Mouse (Mus musculus): ENCODE results near the gene Trf. TPM values are rescaled to one million over a fixed set of nuclear protein-coding genes. Genes with fewer than 3 reads are reported as not detected.

Gene Trf
- polyA plus RNA-seq, 1 experiment from 2014 or later = 12.9 TPM

- Histone ChIP-seq H3K4me3 (replicated peaks) (no peak overlapping the region), H3K27ac (no peak overlapping the region), H3K4me2 (no peak overlapping the region), H3K27me3 (no peaks in the 10 kb centered on the region), H3K9ac (no peak overlapping the region), H3K9me3 (no peaks in the 10 kb centered on the region), H3K4me1 (peaks cover 4% of the 10 kb centered on the region), H3K36me3 (replicated peaks) (no peaks in the 10 kb centered on the region)
- no peak for ATAC-seq (ENCODE audit: low FRiP score)
- 64% methylated on average over 7 of the region's 7 CpGs for WGBS
These were observed 4.4 kb upstream of the Trf start for GRCm38 (mm10) chr9:103234565-103235165.

DNA sequence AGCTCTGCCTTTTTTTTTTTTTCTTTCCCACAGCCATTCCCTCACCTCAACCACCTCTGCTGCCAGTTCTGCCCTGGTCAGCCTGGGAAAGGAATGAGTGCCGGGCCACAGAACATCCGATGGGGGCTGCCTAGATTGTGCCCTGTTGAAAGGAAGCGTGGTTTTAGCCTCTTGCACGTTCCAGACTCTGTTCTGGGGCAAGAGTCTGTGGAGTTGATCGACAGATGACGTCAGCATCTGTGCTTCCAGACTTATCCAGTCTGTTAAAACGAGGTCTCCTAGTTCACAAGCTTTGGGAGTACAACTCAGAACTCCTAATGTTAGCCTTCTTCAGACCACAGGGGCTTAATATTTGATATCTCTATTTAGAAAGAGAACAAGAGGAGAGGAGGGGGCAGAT, 3.8 kb upstream of the Trf start:
- H3K27ac ChIP-seq = no peak overlapping the region
- H3K4me3 ChIP-seq (replicated peaks) = no peak overlapping the region
- H3K9ac ChIP-seq = no peak overlapping the region
- peaks cover 4% of the 10 kb centered on the region for H3K4me1 ChIP-seq
- H3K4me2 ChIP-seq = no peak overlapping the region
- no peaks in the 10 kb centered on the region for H3K27me3 ChIP-seq
- H3K9me3 ChIP-seq = no peaks in the 10 kb centered on the region
- ATAC-seq (ENCODE audit: low FRiP score) = no peak
- H3K36me3 ChIP-seq (replicated peaks) = no peaks in the 10 kb centered on the region
- WGBS = 82% methylated on average over 7 of the region's 7 CpGs

DNA sequence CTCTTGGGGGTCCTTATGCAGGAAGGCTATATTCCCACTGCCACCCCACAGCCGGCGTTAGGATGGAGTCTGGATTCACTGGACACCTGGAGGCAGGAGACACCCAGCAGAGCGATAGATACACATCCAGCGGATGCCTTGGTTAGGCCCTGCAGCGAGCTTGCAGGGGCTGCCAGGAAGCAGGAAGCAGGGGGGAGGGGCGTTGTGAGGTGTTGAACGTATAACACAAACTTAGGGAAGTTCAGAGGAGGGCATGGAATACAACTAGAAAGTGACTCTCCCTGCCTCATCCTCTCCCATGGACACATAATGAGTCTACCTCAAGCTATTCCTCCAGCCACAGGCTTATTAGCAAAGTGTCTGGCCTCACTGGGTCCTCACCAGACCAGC, 2.8 kb upstream of the Trf start:
- no peaks in the 10 kb centered on the region for H3K27me3 ChIP-seq
- no peaks in the 10 kb centered on the region for H3K36me3 ChIP-seq (replicated peaks)
- no peak overlapping the region for H3K9ac ChIP-seq
- no peaks in the 10 kb centered on the region for H3K9me3 ChIP-seq
- WGBS = 68% methylated on average over 7 of the region's 7 CpGs
- H3K4me1 ChIP-seq = peaks cover 4% of the 10 kb centered on the region
- no peak overlapping the region for H3K27ac ChIP-seq
- ATAC-seq (ENCODE audit: low FRiP score) = no peak
- no peak overlapping the region for H3K4me3 ChIP-seq (replicated peaks)
- H3K4me2 ChIP-seq = no peak overlapping the region

DNA sequence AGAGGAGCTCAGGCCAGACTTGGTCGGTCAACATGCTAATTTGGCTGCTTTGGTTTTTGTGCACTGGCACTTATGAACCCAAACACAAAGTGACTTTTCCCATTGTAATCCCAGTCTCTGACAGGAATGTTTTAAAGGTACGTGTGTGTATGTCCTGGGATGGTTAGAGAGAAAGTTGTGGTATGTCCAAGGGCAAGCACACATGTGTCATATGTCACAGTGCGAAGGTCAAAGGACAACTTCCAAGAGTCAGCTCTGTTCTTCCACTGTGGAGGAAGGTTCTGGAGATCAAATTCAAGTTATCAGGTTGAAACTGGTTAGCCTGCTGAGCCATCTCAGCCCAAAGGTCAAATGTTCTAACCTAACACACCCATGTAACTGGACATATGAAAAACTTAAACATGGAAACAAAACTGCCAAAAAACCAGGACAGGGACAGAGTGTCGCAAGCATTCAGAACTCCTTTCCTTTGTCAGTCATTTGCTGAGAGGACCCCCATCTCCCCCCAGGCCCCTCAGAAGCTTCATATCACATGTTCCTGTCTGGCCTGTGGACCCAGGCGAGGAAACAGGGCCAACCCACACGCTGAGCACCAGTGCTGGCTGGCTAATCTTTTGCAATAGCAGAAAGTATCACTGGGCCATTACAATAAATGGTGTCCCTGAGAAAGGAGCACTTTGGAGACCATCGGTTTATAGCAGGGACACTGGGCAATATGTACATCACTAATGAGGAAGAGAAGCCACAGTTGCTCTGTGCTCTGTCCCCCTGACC, 2.2 kb upstream of the Trf start:
- H3K27ac ChIP-seq = no peak overlapping the region
- peaks cover 4% of the 10 kb centered on the region for H3K4me1 ChIP-seq
- H3K9me3 ChIP-seq = no peaks in the 10 kb centered on the region
- 87% methylated on average over 7 of the region's 7 CpGs for WGBS
- no peak overlapping the region for H3K4me2 ChIP-seq
- H3K9ac ChIP-seq = no peak overlapping the region
- ATAC-seq (ENCODE audit: low FRiP score) = no peak
- no peaks in the 10 kb centered on the region for H3K27me3 ChIP-seq
- H3K36me3 ChIP-seq (replicated peaks) = no peaks in the 10 kb centered on the region
- no peak overlapping the region for H3K4me3 ChIP-seq (replicated peaks)

DNA sequence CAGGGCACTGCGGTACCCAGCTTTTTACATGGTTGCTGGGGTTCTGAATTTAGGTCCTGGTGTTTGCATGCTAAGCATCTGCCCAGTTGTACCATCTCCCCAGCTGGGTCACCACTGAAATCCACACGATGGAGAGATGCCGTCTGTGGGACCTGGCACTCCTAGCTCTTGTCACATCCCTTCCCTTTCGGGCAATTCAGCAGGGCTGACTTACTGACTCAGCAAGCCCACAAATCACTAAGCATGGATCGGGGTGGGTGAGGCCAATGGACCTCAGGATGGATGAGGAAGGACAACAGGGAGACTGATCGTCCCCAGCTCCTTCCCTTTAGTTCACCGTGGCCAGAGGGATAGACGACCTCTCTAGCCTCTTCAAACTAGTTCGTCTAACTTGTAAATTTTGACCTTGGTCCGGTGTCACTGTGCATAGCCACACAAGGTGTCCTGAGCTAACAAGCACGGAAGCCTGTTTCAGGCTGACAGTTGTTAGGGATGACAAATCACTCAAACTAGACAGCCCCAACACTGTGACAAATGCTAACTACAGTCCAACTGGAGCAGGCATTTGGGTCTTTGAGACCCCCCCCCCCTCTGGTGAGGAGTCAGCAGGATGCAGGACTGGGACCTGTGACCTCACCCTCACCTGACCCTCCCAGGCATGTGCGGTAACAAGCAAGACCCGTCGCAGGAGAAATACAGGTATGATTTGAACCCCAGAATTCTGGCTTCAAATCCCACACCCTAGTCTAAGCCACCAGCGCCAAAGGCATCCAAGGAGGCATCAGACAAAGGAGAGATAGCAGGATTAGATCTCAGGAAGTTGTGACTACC, 992 bp downstream of the Trf start:
- Histone ChIP-seq H3K9ac (no peak overlapping the region), H3K4me1 (peaks cover 4% of the 10 kb centered on the region), H3K36me3 (replicated peaks) (no peaks in the 10 kb centered on the region), H3K4me2 (no peak overlapping the region), H3K4me3 (replicated peaks) (no peak overlapping the region), H3K9me3 (no peaks in the 10 kb centered on the region), H3K27ac (no peak overlapping the region), H3K27me3 (no peaks in the 10 kb centered on the region)
- ATAC-seq (ENCODE audit: low FRiP score) = no peak
- 89% methylated on average over 15 of the region's 15 CpGs for WGBS

GRCm38 (mm10) chr9:103228370-103229003, 1.8 kb downstream of the Trf start:
- Histone ChIP-seq H3K27ac (no peak overlapping the region), H3K4me1 (peaks cover 4% of the 10 kb centered on the region), H3K4me3 (replicated peaks) (no peak overlapping the region), H3K27me3 (no peaks in the 10 kb centered on the region), H3K36me3 (replicated peaks) (no peaks in the 10 kb centered on the region), H3K9me3 (no peaks in the 10 kb centered on the region), H3K9ac (no peak overlapping the region), H3K4me2 (no peak overlapping the region)
- ATAC-seq (ENCODE audit: low FRiP score) = no peak
- 86% methylated on average over 13 of the region's 13 CpGs for WGBS

DNA sequence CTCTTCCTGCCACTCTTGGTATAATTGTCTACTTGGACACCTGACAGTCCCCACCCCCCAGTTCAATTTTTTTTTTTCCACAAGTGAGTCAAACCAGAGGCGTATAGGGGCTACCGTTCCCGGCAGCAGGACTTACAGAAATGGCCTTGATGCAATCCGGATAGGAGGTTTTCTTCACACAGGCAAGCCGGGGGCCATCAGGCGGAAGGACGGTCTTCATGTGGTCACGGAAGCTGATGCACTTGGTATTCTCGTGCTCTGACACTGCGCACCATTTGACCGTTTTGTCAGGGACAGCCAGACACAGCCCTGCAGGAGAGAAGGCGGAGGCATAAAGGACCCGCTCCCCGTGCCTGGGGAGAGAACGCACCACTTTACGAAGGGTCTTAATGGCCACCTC, 2.5 kb downstream of the Trf start:
- Histone ChIP-seq H3K9me3 (no peaks in the 10 kb centered on the region), H3K9ac (no peak overlapping the region)

GRCm38 (mm10) chr9:103226806-103227205, 3.4 kb downstream of the Trf start:
- Histone ChIP-seq H3K4me3 (replicated peaks) (no peak overlapping the region), H3K9ac (no peak overlapping the region), H3K4me2 (no peak overlapping the region), H3K4me1 (peaks cover 4% of the 10 kb centered on the region), H3K9me3 (no peaks in the 10 kb centered on the region), H3K36me3 (replicated peaks) (no peaks in the 10 kb centered on the region), H3K27me3 (no peaks in the 10 kb centered on the region), H3K27ac (no peak overlapping the region)
- ATAC-seq (ENCODE audit: low FRiP score) = no peak
- 95% methylated on average over 15 of the region's 15 CpGs for WGBS

More for the DNA sequence above, 2.5 kb downstream of the Trf start:
- no peak overlapping the region for H3K27ac ChIP-seq
- no peak overlapping the region for H3K4me2 ChIP-seq
- ATAC-seq (ENCODE audit: low FRiP score) = no peak
- no peaks in the 10 kb centered on the region for H3K27me3 ChIP-seq
- 97% methylated on average over 16 of the region's 16 CpGs for WGBS
- H3K4me1 ChIP-seq = peaks cover 4% of the 10 kb centered on the region
- H3K4me3 ChIP-seq (replicated peaks) = no peak overlapping the region
- no peaks in the 10 kb centered on the region for H3K36me3 ChIP-seq (replicated peaks)

- Histone ChIP-seq H3K27me3 (no peaks in the 10 kb centered on the region), H3K4me1 (peaks cover 1% of the 10 kb centered on the region), H3K27ac (no peak overlapping the region), H3K9ac (no peak overlapping the region), H3K4me3 (replicated peaks) (no peak overlapping the region), H3K9me3 (no peaks in the 10 kb centered on the region), H3K4me2 (no peak overlapping the region), H3K36me3 (replicated peaks) (no peaks in the 10 kb centered on the region)
- no peak for ATAC-seq (ENCODE audit: low FRiP score)
- WGBS = 64% methylated on average over 3 of the region's 3 CpGs
These were observed 4.8 kb downstream of the Trf start for GRCm38 (mm10) chr9:103225464-103225863.

- H3K9me3 ChIP-seq = no peaks in the 10 kb centered on the region
- H3K4me2 ChIP-seq = no peak overlapping the region
- H3K4me1 ChIP-seq = no peaks in the 10 kb centered on the region
- no peak overlapping the region for H3K9ac ChIP-seq
- H3K36me3 ChIP-seq (replicated peaks) = no peaks in the 10 kb centered on the region
- no peak for ATAC-seq (ENCODE audit: low FRiP score)
- no peak overlapping the region for H3K4me3 ChIP-seq (replicated peaks)
- no peak overlapping the region for H3K27ac ChIP-seq
- WGBS = 92% methylated on average over 7 of the region's 7 CpGs
- no peaks in the 10 kb centered on the region for H3K27me3 ChIP-seq
These were observed 5.5 kb downstream of the Trf start for GRCm38 (mm10) chr9:103224721-103225120.

GRCm38 (mm10) chr9:103214281-103214680, 16.0 kb downstream of the Trf start:
- H3K36me3 ChIP-seq (replicated peaks) = no peaks in the 10 kb centered on the region
- WGBS = 81% methylated on average over 6 of the region's 6 CpGs

GRCm38 (mm10) chr9:103213631-103214030, 16.6 kb downstream of the Trf start:
- no peaks in the 10 kb centered on the region for H3K36me3 ChIP-seq (replicated peaks)

More at GRCm38 (mm10) chr9:103214281-103214680, 16.0 kb downstream of the Trf start:
- Histone ChIP-seq H3K27me3 (no peaks in the 10 kb centered on the region), H3K4me3 (replicated peaks) (no peak overlapping the region), H3K9ac (no peak overlapping the region), H3K27ac (no peak overlapping the region), H3K4me2 (no peak overlapping the region), H3K9me3 (no peaks in the 10 kb centered on the region), H3K4me1 (no peaks in the 10 kb centered on the region)
- ATAC-seq (ENCODE audit: low FRiP score) = no peak

More at GRCm38 (mm10) chr9:103213631-103214030, 16.6 kb downstream of the Trf start:
- H3K9me3 ChIP-seq = no peaks in the 10 kb centered on the region
- no peaks in the 10 kb centered on the region for H3K4me1 ChIP-seq
- 71% methylated on average over 2 of the region's 2 CpGs for WGBS
- H3K4me3 ChIP-seq (replicated peaks) = no peak overlapping the region
- H3K27me3 ChIP-seq = no peaks in the 10 kb centered on the region
- H3K9ac ChIP-seq = no peak overlapping the region
- no peak for ATAC-seq (ENCODE audit: low FRiP score)
- H3K27ac ChIP-seq = no peak overlapping the region
- H3K4me2 ChIP-seq = no peak overlapping the region

Measured in forebrain, embryonic 12.5 days (tissue).